Mouse (Mus musculus) spleen, adult 2 months (tissue): ENCODE measurements around the gene Tmem184b. TPM values are rescaled to one million over a fixed set of nuclear protein-coding genes. Genes with fewer than 3 reads are reported as not detected.

Experiments
- DNase-seq, 2 experiments: peaks; one replicate each; pipeline versions ENCODE4 v3.0.0 to v3.0.0-alpha.2; 2012 to 2021; ENCODE audit warnings: low spot score in 2 of 2, low read depth in 1 of 2
- H3K27ac ChIP-seq: fragments of 200-500 bp; 2 replicates; pipeline ENCODE4 v1.5.1; 2012; ENCODE audit warnings: low read length, inconsistent platforms; ENCODE audit not compliant: insufficient read depth
- H3K27me3 ChIP-seq: fragments of 200-500 bp; 2 replicates; pipeline ENCODE4 v1.6.1; 2012; ENCODE audit warnings: mild to moderate bottlenecking, moderate library complexity, low read length, inconsistent platforms; ENCODE audit not compliant: control insufficient read depth, insufficient read depth
- H3K36me3 ChIP-seq: fragments of 200-500 bp; 2 replicates; pipeline ENCODE4 v1.6.1; 2012; ENCODE audit warnings: mild to moderate bottlenecking, low read length, inconsistent platforms; ENCODE audit not compliant: control insufficient read depth, insufficient read depth
- H3K4me1 ChIP-seq: fragments of 200-500 bp; 2 replicates; pipeline ENCODE4 v1.6.1; 2011; ENCODE audit warnings: inconsistent platforms; ENCODE audit not compliant: control insufficient read depth, insufficient read depth, insufficient read length
- H3K4me3 ChIP-seq: fragments of 200-500 bp; 2 replicates; pipeline ENCODE4 v1.5.1; 2011; ENCODE audit warnings: mild to moderate bottlenecking, inconsistent platforms; ENCODE audit not compliant: insufficient read depth, insufficient read length; ENCODE audit errors: extremely low read depth
- CTCF ChIP-seq: fragments of 200-500 bp; IDR thresholded peaks from 2 replicates; pipeline ENCODE4 v1.5.1; 2011; ENCODE audit warnings: mild to moderate bottlenecking, inconsistent platforms; ENCODE audit not compliant: insufficient read depth, insufficient read length, insufficient replicate concordance; ENCODE audit errors: extremely low read depth
- POLR2A ChIP-seq: fragments of 200-500 bp; IDR thresholded peaks from 2 replicates; pipeline ENCODE4 v1.6.1; 2011; ENCODE audit warnings: low read depth, low read length, inconsistent platforms
- WGBS: fragments of 180-500 bp; shearing (Covaris S2); methylation state at CpG from one replicate; pipeline ENCODE4 v1.1.7; 2018; 5-methylcytosine and 5-hydroxymethylcytosine counted together
- polyA plus RNA-seq: library from polyadenylated mRNA; depleted of rRNA; stranded (reverse); fragments of >200 nt; gene quantifications from 2 replicates; pipeline ENCODE4 v1.2.3, GENCODE M21; 2012; rRNA removed

Gene Tmem184b
- polyA plus RNA-seq, 1 experiment: 89.7 TPM

- Histone ChIP-seq H3K27ac (peak overlapping the region; percentile 66), H3K27me3 (no peaks in the 10 kb centered on the region), H3K4me3 (no peak overlapping the region; the same call in 1 of the 2 replicates), H3K36me3 (no peaks in the 10 kb centered on the region), H3K4me1 (peaks cover 24% of the 10 kb centered on the region; the same call in 1 of the 2 replicates)
- DNase-seq: no peak
- TF ChIP-seq CTCF (no peak), POLR2A (no peak)
- WGBS: 23% methylated on average over 11 of the region's 11 CpGs
Observed at GRCm38 (mm10) chr15:79322281-79322990, 80.9 kb downstream of the Tmem184b start.

- H3K4me1 ChIP-seq: peaks cover 19% of the 10 kb centered on the region; the same call in 1 of the 2 replicates
Observed at GRCm38 (mm10) chr15:79321733-79322190, 81.6 kb downstream of the Tmem184b start.

GRCm38 (mm10) chr15:79313848-79314369, 89.5 kb downstream of the Tmem184b start:
- Histone ChIP-seq H3K27me3 (no peaks in the 10 kb centered on the region), H3K4me1 (no peaks in the 10 kb centered on the region), H3K36me3 (no peaks in the 10 kb centered on the region), H3K4me3 (no peak overlapping the region), H3K27ac (no peak overlapping the region)
- DNase-seq: no peak
- WGBS: 94% methylated on average over 8 of the region's 8 CpGs
- no peak for TF ChIP-seq POLR2A
- no peak for TF ChIP-seq CTCF

More at GRCm38 (mm10) chr15:79321733-79322190, 81.6 kb downstream of the Tmem184b start:
- Histone ChIP-seq H3K27ac (no peak overlapping the region), H3K27me3 (no peaks in the 10 kb centered on the region), H3K4me3 (no peak overlapping the region), H3K36me3 (no peaks in the 10 kb centered on the region)
- DNase-seq: no peak
- WGBS: 72% methylated on average over 5 of the region's 5 CpGs
- TF ChIP-seq CTCF (no peak), POLR2A (no peak)

Other genes starting within 250 kb of the Tmem184b start
- 0.75 and 2.0 TPM in 2 replicates for gene Sox10, start 238.3 kb downstream of the Tmem184b start, polyA plus RNA-seq
- gene Pick1, start 174.4 kb downstream of the Tmem184b start, polyA plus RNA-seq: 13.7 and 15.4 TPM in 2 replicates
- not detected in 2 replicates for gene Gm49486, start 174.2 kb downstream of the Tmem184b start, polyA plus RNA-seq
- not detected in 2 replicates for gene Slc16a8, start 148.8 kb downstream of the Tmem184b start, polyA plus RNA-seq
- 0.14 and 0.18 TPM in 2 replicates for gene Baiap2l2, start 118.0 kb downstream of the Tmem184b start, polyA plus RNA-seq
- 15.1 and 19.3 TPM in 2 replicates for gene Pla2g6, start 75.2 kb downstream of the Tmem184b start, polyA plus RNA-seq
- 2.0 and 2.6 TPM in 2 replicates for gene Maff, start 56.9 kb downstream of the Tmem184b start, polyA plus RNA-seq
- gene Csnk1e, start 52.0 kb upstream of the Tmem184b start, polyA plus RNA-seq: 26.3 and 31.3 TPM in 2 replicates
- not detected in 2 replicates for gene Kcnj4, start 101.7 kb upstream of the Tmem184b start, polyA plus RNA-seq
- gene Kdelr3, start 112.8 kb upstream of the Tmem184b start, polyA plus RNA-seq: 1.8 and 2.3 TPM in 2 replicates
- 158 and 200 TPM in 2 replicates for gene Ddx17, start 143.2 kb upstream of the Tmem184b start, polyA plus RNA-seq
- 0.07 and 0.13 TPM in 2 replicates for gene Dmc1, start 201.5 kb upstream of the Tmem184b start, polyA plus RNA-seq